Mouse (Mus musculus) kidney, embryonic 16.5 days (tissue): ENCODE results near the gene Bmx. TPM values are rescaled to one million over a fixed set of nuclear protein-coding genes. Genes with fewer than 3 reads are reported as not detected.

Experiments
- ATAC-seq: fragments of 200-750 bp; cut with Nextera tagmentation; 2 replicates; pipeline ENCODE4 v1.8.0; 2017; ENCODE audit warnings: moderate TSS enrichment; ENCODE audit not compliant: low FRiP score, low TSS enrichment
- H3K27ac ChIP-seq: fragments of 300-500 bp; sonication (generic); 2 replicates; pipeline ENCODE4 v1.5.1; 2014; ENCODE audit warnings: low read length
- H3K27me3 ChIP-seq: fragments of 300-500 bp; sonication (generic); 2 replicates; pipeline ENCODE4 v1.6.1; 2014; ENCODE audit warnings: low read length, control low read depth, mixed read lengths; ENCODE audit not compliant: insufficient read depth
- H3K36me3 ChIP-seq: fragments of 300-500 bp; sonication (generic); 2 replicates; pipeline ENCODE4 v1.6.1; 2014; ENCODE audit warnings: low read length, control low read depth, mixed read lengths; ENCODE audit not compliant: insufficient read depth
- H3K4me1 ChIP-seq: fragments of 300-500 bp; sonication (generic); 2 replicates; pipeline ENCODE4 v1.6.1; 2014; ENCODE audit warnings: low read length, control low read depth, mixed read lengths; ENCODE audit not compliant: insufficient read depth
- H3K4me2 ChIP-seq: fragments of 300-500 bp; sonication (generic); replicated peaks from 2 replicates; pipeline ENCODE4 v1.6.1; 2014; ENCODE audit warnings: low read depth, low read length
- H3K4me3 ChIP-seq: fragments of 300-500 bp; sonication (generic); 2 replicates; pipeline ENCODE4 v1.5.1; 2014; ENCODE audit warnings: mild to moderate bottlenecking, low read length
- H3K9ac ChIP-seq: fragments of 300-500 bp; sonication (generic); replicated peaks from 2 replicates; pipeline ENCODE4 v1.6.1; 2014; ENCODE audit warnings: low read length
- H3K9me3 ChIP-seq: fragments of 300-500 bp; sonication (generic); 2 replicates; pipeline ENCODE4 v1.6.1; 2016; ENCODE audit warnings: low read length, control low read depth
- WGBS: fragments of 180-500 bp; shearing (Covaris S2); extraction: QIAGEN DNeasy Blood & Tissue Kit; methylation state at CpG from one replicate; pipeline ENCODE4 v1.1.7; 2014; 5-methylcytosine and 5-hydroxymethylcytosine counted together
- polyA plus RNA-seq: library from polyadenylated mRNA; unstranded; fragments of >200 nt; fragmentation: Nextera tagmentation; extraction: Ambion mirVana; gene quantifications from 2 replicates; pipeline ENCODE4 v1.2.1, GENCODE M21; 2015

The Bmx gene
- polyA plus RNA-seq, 1 experiment from 2014 or later: 1.00 TPM

DNA sequence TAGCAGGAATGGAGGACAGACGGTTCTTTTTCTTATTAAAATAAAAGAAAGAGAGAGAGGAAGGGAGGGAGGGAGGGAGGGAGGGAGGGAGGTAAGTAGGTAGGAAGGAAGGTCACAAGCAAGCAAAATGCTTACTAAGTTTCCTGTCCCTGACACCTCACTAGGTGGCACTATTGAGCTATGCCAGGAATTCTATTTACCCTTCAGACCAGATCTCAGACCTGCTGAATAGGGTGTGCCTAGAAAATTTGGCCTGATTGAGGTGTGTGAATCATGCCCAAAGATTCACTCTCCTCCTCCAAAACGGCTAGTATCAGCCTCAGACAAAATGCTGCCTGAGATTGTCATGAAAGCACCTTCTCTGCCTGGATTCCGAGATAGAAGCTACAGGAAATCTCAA, 74.1 kb downstream of the Bmx start:
- 29% methylated on average over 3 of the region's 3 CpGs for WGBS
- no peaks in the 10 kb centered on the region for H3K36me3 ChIP-seq
- peaks cover 18% of the 10 kb centered on the region; the same call in 1 of the 2 replicates for H3K27me3 ChIP-seq
- H3K9me3 ChIP-seq: no peaks in the 10 kb centered on the region
- H3K9ac ChIP-seq: no peak overlapping the region
- H3K4me1 ChIP-seq: no peaks in the 10 kb centered on the region
- no peak overlapping the region for H3K4me3 ChIP-seq
- no peak overlapping the region for H3K27ac ChIP-seq
- H3K4me2 ChIP-seq: no peak overlapping the region
- no peak for ATAC-seq

DNA sequence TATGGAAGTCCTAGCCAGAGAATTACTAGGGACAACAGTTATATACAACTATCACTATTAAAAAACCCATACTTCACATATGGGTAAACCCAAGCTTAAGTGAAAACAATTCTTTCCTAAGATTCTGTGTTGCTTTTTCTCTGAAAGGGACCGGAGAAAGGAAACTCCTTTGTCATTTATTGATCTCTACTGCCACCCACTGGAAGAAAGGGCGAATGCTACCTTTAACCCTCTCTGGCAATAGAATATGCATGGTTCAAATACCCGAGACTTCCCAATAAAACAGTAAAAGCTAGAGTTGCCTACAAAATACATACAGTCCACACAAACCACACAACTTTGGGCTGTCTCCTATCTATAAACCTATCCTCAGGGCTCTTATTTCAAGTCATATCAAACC, 78.2 kb downstream of the Bmx start:
- H3K4me2 ChIP-seq: no peak overlapping the region
- H3K27ac ChIP-seq: no peak overlapping the region
- H3K27me3 ChIP-seq: peaks cover 13% of the 10 kb centered on the region; the same call in 1 of the 2 replicates
- H3K9me3 ChIP-seq: no peaks in the 10 kb centered on the region
- no peak overlapping the region for H3K9ac ChIP-seq
- no peak overlapping the region for H3K4me3 ChIP-seq
- H3K36me3 ChIP-seq: no peaks in the 10 kb centered on the region
- 12% methylated on average over 3 of the region's 3 CpGs for WGBS
- H3K4me1 ChIP-seq: no peaks in the 10 kb centered on the region
- peak; percentile 49; the same call in 1 of the 2 replicates for ATAC-seq

DNA sequence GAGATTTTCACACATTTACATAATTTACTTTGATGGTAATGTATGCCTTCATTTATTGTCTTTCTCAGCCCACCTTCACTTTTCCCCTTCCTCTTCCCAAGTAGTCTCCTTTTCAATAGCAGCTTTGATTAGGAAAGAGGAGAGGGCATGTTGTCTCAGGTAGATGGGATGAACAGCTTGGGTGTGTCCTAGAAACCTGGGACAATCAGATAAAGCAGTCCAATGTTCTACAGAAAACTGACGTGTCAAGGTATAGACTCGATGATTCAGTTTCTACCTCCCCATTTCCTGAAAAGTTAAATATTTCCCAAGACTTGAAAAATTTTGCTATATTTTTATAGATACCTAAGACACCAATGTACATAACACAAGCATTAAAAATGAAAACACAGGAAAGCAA, 79.1 kb downstream of the Bmx start:
- Histone ChIP-seq H3K4me1 (no peaks in the 10 kb centered on the region), H3K27me3 (peaks cover 13% of the 10 kb centered on the region; the same call in 1 of the 2 replicates), H3K4me2 (no peak overlapping the region), H3K9ac (no peak overlapping the region), H3K27ac (no peak overlapping the region), H3K9me3 (no peaks in the 10 kb centered on the region), H3K4me3 (no peak overlapping the region), H3K36me3 (no peaks in the 10 kb centered on the region)
- no peak for ATAC-seq
- WGBS: 77% methylated on average over 2 of the region's 2 CpGs

DNA sequence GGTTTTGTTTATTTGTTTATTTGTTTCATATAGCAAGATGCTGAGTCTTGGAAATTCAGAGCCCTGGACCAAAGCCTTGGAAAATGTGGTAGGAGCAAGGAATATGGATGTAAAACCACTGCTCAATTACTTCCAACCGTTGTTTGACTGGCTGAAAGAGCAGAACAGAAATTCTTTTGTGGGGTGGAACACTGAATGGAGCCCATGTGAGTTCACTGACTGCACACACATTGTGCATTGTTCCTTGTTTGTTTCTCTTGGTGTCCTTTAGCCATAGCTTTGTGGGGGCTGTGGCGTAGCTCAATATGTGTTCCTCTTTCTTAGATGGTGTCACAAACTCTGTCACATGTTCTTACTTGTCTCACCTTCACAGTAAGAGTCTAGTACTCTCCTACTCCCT, 82.2 kb downstream of the Bmx start:
- 79% methylated on average over 2 of the region's 2 CpGs for WGBS
- Histone ChIP-seq H3K4me2 (no peak overlapping the region), H3K36me3 (no peaks in the 10 kb centered on the region), H3K9ac (no peak overlapping the region), H3K27ac (no peak overlapping the region), H3K27me3 (peaks cover 19% of the 10 kb centered on the region; the same call in 1 of the 2 replicates), H3K9me3 (no peaks in the 10 kb centered on the region), H3K4me3 (no peak overlapping the region), H3K4me1 (no peaks in the 10 kb centered on the region)
- ATAC-seq: no peak

DNA sequence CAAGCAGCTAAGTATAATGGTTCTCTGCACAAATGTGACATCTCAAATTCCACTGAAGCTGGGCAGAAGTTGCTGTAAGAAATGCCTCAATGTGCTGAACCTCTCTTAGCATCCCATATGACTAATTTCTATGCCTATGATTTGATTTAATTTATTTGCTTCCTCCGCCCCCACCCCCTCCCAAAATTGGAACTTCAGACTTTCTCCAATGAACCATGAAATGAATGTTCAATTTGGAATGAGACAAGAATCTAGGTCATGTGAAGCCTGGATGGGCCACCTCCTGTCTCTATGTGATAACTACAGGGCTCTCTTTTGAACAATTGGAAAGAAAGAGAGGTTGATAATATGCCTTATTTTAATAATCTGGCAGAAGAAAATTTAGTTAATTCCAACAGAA, 82.7 kb downstream of the Bmx start:
- no peak for ATAC-seq
- Histone ChIP-seq H3K9ac (no peak overlapping the region), H3K4me2 (no peak overlapping the region), H3K4me1 (no peaks in the 10 kb centered on the region), H3K36me3 (no peaks in the 10 kb centered on the region), H3K27me3 (peaks cover 19% of the 10 kb centered on the region; the same call in 1 of the 2 replicates), H3K27ac (no peak overlapping the region), H3K4me3 (no peak overlapping the region), H3K9me3 (no peaks in the 10 kb centered on the region)
- WGBS: 83% methylated on average over 1 of the region's 1 CpGs

DNA sequence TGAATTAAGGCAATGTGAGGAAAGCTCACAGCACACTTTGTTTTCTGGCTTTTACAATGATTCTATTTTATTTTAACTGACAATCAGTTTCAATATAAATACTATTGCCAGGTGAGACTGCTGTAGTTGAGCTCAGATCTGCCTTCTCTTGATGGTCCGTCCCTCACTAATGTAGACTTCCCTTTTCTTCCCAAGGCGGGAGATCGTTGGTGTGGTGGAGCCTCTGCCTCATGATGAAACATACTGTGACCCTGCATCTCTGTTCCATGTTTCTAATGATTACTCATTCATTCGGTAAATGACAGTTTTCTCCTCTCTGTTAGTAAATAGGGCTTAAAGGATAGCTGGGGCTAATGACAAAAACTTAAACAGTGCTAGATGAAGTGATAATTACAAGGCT, 84.1 kb downstream of the Bmx start:
- Histone ChIP-seq H3K4me2 (no peak overlapping the region), H3K9ac (no peak overlapping the region), H3K27ac (no peak overlapping the region), H3K36me3 (no peaks in the 10 kb centered on the region), H3K4me3 (no peak overlapping the region), H3K9me3 (no peaks in the 10 kb centered on the region), H3K27me3 (peaks cover 15% of the 10 kb centered on the region; the same call in 1 of the 2 replicates), H3K4me1 (no peaks in the 10 kb centered on the region)
- WGBS: 87% methylated on average over 4 of the region's 4 CpGs
- no peak for ATAC-seq

DNA sequence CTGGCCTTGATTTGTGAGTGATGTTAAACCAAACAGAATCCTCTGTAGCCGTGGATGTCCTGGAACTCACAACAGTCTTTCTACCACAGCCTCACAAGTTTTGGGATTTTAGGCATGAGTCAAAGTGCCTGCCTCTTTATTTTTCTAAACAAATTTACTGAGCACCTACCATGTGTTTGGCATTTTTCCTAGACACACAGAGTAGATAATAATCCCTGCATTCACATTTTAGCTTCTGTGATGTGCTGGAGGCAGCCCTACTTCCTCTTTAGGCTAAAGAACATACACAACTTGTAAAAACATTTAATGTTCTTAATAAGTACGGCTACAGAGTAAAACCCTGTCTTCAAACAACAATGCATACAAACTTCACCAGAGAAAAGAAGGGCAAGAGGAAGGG, 87.0 kb downstream of the Bmx start:
- 76% methylated on average over 2 of the region's 2 CpGs for WGBS
- Histone ChIP-seq H3K4me1 (no peaks in the 10 kb centered on the region), H3K36me3 (no peaks in the 10 kb centered on the region), H3K4me2 (no peak overlapping the region), H3K9ac (no peak overlapping the region), H3K4me3 (no peak overlapping the region), H3K27ac (no peak overlapping the region), H3K9me3 (no peaks in the 10 kb centered on the region), H3K27me3 (peaks cover 8% of the 10 kb centered on the region; the same call in 1 of the 2 replicates)
- no peak for ATAC-seq

DNA sequence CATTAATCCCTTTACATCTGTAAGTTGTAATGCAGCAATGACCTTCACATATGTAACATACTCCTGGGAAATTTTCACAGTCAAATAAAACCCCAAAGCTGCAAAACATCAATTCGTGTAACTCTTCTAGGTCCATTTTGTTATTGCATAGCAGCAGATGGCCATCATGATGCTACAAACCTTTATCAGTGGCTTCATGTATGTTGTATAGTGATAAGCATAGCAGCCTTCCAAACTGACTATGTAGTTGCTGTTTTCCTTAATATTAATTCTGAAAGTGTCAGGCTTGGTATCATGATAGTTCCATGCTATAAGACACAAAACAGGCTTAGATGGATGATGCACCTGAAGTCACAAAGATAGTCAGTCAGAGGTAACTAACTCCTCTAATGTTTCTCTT, 93.3 kb downstream of the Bmx start:
- no peaks in the 10 kb centered on the region for H3K4me1 ChIP-seq
- 72% methylated on average over 1 of the region's 1 CpGs for WGBS
- H3K36me3 ChIP-seq: no peaks in the 10 kb centered on the region
- 0 out of 2 replicates have a peak overlapping the region, but pooled peaks have one; percentile 12 for H3K4me2 ChIP-seq
- no peak overlapping the region for H3K4me3 ChIP-seq
- peaks cover 12% of the 10 kb centered on the region; the same call in 1 of the 2 replicates for H3K27me3 ChIP-seq
- no peaks in the 10 kb centered on the region for H3K9me3 ChIP-seq
- no peak for ATAC-seq
- no peak overlapping the region for H3K9ac ChIP-seq
- H3K27ac ChIP-seq: no peak overlapping the region

DNA sequence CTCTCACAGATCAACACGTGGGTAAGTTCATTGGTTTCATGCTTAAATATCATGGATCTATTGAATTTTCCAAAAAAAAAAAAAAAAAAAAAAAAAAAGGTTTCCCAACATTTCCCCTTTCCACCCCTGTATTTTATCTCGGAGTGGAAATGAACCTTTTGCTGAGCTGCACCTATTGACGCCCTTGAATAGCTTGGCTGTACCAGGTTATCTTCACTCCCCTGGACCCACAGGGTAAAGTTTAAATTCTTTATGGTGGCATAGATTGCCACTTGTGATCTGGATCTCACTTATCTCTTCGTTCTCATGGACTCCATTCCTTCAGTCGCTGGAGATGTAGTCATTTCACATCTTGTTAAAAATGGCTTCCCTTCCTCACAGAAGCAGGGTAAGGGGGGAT, 103.4 kb downstream of the Bmx start:
- 74% methylated on average over 5 of the region's 5 CpGs for WGBS
- ATAC-seq: no peak
- no peaks in the 10 kb centered on the region for H3K4me1 ChIP-seq
- H3K27ac ChIP-seq: no peak overlapping the region
- H3K4me3 ChIP-seq: no peak overlapping the region
- no peaks in the 10 kb centered on the region for H3K36me3 ChIP-seq
- H3K9ac ChIP-seq: no peak overlapping the region
- H3K27me3 ChIP-seq: peaks cover 3% of the 10 kb centered on the region; the same call in 1 of the 2 replicates
- H3K9me3 ChIP-seq: 0 out of 2 replicates have a peak, but pooled peaks cover 3% of the 10 kb centered on the region
- H3K4me2 ChIP-seq: no peak overlapping the region

DNA sequence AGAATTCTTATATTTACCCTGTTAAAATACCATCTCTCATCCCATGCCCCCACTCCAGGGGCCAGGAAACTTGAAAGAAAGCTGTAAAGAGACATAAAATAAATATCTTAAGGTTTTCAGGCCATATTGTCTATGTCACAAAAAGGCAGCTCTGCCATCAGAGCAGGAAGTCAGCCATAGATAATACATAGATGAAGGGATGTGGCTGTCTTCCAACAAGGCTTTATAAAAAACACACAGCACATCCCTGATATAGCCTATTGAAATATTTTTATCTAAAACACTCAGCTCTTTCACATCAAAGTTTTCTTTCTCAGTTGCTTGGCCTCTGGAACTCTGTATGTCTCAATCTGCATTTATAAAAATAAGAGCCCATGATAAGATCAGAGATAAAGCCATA, 104.4 kb downstream of the Bmx start:
- no peaks in the 10 kb centered on the region for H3K36me3 ChIP-seq
- no peak overlapping the region; the same call in 1 of the 2 replicates for H3K27ac ChIP-seq
- H3K9ac ChIP-seq: no peak overlapping the region
- peaks cover 3% of the 10 kb centered on the region; the same call in 1 of the 2 replicates for H3K27me3 ChIP-seq
- no peaks in the 10 kb centered on the region for H3K4me1 ChIP-seq
- no peak overlapping the region for H3K4me2 ChIP-seq
- H3K9me3 ChIP-seq: 0 out of 2 replicates have a peak, but pooled peaks cover 3% of the 10 kb centered on the region
- 0 out of 2 replicates have a peak, but pooled peaks have one; percentile 39 for ATAC-seq
- no peak overlapping the region for H3K4me3 ChIP-seq
